Mouse (Mus musculus) lung, adult 2 months (tissue): Measurements from ENCODE around the gene Nfatc4.

Experiments
- CTCF ChIP-seq: fragments of 200-500 bp; IDR thresholded peaks from 2 replicates; pipeline ENCODE4 v1.5.1; 2011; ENCODE audit warnings: mild to moderate bottlenecking, low read length, control low read depth; ENCODE audit not compliant: insufficient read depth
- POLR2A ChIP-seq: fragments of 200-500 bp; IDR thresholded peaks from 2 replicates; pipeline ENCODE4 v1.6.1; 2011; ENCODE audit warnings: low read depth, mild to moderate bottlenecking, control low read depth, low read length, borderline replicate concordance; ENCODE audit errors: extremely low read depth

DNA sequence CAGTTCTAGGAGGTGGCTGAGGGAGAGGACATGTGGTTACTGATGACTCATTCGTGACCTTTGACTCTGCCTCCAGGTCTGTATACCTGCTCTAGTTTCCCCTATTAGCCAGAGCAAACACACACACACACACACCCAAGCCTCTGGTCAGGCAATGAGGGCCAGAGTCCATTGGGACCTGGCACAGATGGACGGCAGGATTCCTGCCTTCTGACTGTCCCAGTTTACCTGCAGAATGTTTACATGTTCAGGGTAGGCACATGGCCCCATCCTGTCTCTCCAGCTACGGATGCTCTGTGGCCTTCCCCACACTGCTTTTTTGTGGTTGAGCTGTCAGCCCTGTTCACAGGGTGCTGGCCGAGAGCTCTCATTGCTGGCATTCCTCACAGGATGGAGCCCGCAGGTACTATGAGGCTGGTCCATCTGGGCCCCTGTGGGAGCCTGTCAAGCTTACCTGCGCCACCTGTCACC, 59.3 kb downstream of the Nfatc4 start:
- no peak for TF ChIP-seq POLR2A
- no peak for TF ChIP-seq CTCF
